Mouse (Mus musculus) monocyte, adult 5-6 weeks (primary cell): ENCODE results near the gene Olfr1368. TPM values are rescaled to one million over a fixed set of nuclear protein-coding genes. Genes with fewer than 3 reads are reported as not detected.

Experiments
- total RNA-seq: library from RNA; stranded (forward); fragments of 200-1000, 200-491, 200-594 nt; gene quantifications from 3 replicates; pipeline ENCODE4 v1.2.3, GENCODE M21; 2017

The Olfr1368 gene
- total RNA-seq, 1 experiment from 2014 or later = not detected

Other genes with a start within 250 kb of the Olfr1368 start
- gene Olfr1370, start 70.9 kb downstream of the Olfr1368 start, total RNA-seq = 0.38 TPM in 1 of 3 replicates, not detected in the others
- not detected in 3 replicates for gene Olfr1369-ps1, start 34.4 kb downstream of the Olfr1368 start, total RNA-seq
- gene Olfr263, start 16.2 kb downstream of the Olfr1368 start, total RNA-seq = not detected in 3 replicates
- gene Trim27, start 33.6 kb upstream of the Olfr1368 start, total RNA-seq = 81.0 to 103 TPM (median 88.2 TPM) in 3 replicates
- not detected in 3 replicates for gene Gpx5, start 146.9 kb upstream of the Olfr1368 start, total RNA-seq
- gene Gpx6, start 166.3 kb upstream of the Olfr1368 start, total RNA-seq = not detected in 3 replicates
- gene Olfr1367, start 201.0 kb upstream of the Olfr1368 start, total RNA-seq = not detected in 3 replicates
- 4.3 to 8.4 TPM (median 7.9 TPM) in 3 replicates for gene Zscan12, start 217.0 kb upstream of the Olfr1368 start, total RNA-seq